Mouse (Mus musculus): Measurements from ENCODE around the gene Patl2.
"Not testable (repeated sequence)": the region's sequence is repeated elsewhere in the genome, so short reads cannot be mapped to it uniquely, and the experiment has no call there.

Gene Patl2

DNA sequence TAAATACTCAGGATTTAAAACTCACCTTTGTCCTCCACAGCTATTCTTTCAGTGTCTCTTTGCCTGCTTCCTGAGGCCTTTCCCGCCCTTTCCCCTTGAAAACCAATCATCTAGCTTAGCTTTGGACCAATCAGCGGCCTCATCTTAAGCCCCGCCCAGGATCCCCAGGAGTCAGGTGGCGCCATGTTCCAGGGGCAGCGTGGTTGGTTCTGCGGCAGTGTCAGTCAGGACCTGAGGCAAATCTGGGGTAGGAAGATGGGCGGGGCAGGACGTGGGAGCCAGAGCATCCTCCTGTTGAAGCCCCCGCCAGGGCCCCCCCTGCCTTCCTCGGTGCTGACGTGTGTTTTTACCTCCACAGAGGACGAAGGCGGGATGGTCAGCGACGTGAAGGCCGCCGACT, at the start of gene Patl2, which contains the start of gene Terb2:
Gene Patl2 (minus strand): TSS at position 84 of the 400 bp plus-strand sequence.
Gene Terb2 (plus strand): TSS at position 167 of the 400 bp plus-strand sequence.
- DNase-seq (ENCODE audit: low read depth, low spot score), result no peak

DNA sequence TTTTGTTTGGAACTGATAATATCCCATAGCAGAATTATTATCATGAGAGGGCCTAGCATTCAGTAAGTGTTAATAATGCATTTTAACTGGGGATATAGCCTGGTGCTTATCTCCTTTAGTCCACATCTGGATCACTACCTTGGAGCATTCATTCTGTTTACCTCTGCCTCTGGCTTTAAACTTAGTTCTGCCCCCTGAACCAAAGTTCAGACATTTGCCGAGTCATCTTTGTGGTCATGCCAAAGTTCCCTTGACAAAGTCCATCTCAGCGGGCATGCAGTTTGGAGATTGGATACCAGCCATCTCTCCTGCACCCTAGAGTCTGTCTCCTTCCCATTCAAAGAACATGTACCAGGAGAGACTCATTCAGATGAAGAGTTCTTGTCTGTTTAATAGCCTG, 49.4 kb upstream of the Patl2 start:
- DNase-seq (ENCODE audit: low read depth, low spot score), result peak; percentile 63

DNA sequence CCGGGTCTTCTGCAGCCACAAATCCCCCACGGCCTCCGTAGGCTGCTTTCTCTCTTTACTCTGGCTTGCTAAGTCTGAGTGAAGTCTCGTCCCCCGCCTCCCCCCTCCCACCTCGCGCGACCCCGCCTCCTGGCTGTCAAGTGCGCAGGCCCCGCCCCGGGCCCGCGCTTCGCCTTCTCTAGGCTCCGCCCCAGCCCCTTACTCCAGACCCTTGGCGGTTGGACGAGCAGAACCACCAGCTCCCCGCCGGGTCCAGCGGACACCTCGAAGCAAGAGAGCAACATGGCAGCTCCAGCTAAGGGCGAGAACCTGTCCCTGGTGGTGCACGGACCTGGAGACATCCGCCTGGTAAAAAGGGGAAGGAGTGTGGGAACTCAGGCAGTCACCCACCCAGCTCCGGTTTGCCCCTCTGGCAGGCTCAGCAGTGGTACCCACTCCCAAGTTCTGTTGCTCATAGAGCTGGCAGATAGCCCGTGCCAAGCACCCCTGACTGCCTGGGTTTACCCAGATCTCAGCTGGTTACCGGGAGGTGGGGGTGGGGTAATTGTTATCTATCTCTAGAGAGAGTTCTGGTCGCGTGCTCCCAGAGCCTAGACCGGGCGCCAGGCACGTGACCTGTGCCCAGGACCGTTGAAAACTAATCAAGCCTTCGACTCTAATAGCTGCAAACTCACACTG, 48.8 kb upstream of the Patl2 start, which contains the start of gene Sord:
Gene Sord (plus strand): TSS at position 139 of the 678 bp plus-strand sequence.
- peak; percentile 66 for DNase-seq (ENCODE audit: low read depth, low spot score)

DNA sequence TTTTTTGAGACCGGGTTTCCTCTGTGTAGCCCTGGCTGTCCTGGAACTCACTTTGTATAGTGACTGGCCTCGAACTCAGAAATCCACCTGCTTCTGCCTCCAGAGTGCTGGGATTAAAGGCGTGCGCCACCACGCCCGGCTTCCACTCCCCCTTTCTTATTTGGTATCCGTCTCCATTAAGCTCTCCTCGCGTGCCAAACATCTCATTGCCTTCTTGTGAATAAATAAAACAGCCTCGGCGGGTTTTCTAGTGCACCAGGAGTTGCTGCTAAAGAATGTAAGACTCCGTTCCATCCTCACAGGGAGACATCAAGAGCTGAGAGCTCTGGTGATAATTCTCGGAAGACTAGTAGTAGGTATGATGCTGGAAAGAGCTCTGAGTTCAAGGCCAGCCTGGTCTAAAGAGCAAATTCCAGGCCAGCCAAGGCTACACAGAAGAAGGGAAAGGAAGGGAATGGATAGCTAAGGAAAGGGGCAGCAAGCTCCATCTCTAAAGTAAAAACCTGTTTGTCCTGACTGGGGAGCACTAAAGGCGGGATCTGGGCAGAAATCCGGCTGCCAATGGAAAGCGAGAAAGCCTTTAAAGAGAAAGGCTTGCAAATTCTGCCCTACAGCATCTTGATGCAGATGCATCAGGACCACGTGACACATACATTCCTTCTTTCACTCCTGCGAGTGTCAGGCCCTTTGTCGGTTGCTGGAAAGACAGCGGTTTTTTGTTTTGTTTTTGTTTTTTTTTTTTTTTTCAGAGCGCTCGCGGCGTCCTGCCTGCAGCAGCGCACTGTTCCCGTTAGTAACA, 48.0 kb upstream of the Patl2 start:
- peak; percentile 71 for DNase-seq (ENCODE audit: low read depth, low spot score)

DNA sequence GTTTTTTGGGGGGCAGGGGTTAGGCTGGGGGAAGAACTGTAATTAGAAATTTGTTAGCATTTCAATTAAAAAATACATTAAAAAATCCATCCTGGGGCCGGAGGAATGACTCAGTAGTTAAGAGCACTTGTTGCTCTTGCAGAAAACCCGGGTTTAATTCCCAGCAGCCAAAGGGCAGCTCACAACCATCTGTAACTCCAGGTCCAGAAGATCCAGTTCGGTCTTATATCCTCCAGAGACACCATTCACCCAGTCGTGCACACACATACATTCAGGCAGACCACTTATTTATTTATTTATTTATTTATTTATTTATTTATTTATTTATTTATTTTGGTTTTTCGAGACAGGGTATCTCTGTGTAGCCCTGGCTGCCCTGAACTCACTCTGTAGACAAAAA, 47.4 kb upstream of the Patl2 start:
- peak; percentile 52 for DNase-seq (ENCODE audit: low read depth, low spot score)

- no peak for DNase-seq (ENCODE audit: low read depth, low spot score)
Observed at GRCm38 (mm10) chr2:122231616-122232015, 45.6 kb upstream of the Patl2 start.

DNA sequence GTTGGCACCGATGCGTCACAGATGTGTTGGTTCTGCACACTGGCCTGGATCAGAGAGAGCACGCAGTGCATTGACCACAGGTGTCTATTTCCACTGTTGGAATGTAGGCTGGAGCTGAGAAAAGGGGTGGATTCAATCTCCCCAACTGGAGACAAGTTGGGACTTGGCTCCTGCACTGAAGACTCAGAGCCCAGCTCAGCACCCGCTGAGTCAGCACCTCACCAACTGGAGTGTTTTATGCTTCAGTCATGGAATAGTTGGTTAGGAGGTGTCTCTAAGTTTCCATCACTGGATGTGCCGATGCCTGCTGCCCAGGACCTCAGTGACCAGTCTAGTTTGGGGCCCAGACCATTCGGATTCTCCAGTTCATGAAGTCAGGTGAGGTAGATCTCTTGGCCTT, 44.4 kb upstream of the Patl2 start:
- no peak for DNase-seq (ENCODE audit: low read depth, low spot score)

DNA sequence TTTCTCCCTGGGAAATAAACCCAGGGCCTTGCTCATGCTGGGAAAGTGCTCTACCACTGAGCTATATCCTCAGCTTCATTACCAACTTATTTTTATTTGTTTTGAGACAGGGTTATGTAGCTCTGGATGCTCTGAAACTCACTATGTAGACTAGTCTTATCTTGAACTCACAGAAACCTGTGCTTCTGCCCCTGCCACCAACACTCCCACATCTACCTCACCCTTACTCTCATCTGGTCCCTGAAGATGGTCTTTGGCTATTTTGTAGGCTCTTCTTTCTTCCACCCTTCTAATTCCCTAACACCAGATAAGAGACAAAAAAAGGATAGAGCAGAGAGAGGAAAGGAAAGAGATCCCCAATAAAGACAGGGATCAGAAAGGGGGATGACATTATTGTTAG, 37.7 kb upstream of the Patl2 start:
- DNase-seq (ENCODE audit: low read depth, low spot score), result no peak

DNA sequence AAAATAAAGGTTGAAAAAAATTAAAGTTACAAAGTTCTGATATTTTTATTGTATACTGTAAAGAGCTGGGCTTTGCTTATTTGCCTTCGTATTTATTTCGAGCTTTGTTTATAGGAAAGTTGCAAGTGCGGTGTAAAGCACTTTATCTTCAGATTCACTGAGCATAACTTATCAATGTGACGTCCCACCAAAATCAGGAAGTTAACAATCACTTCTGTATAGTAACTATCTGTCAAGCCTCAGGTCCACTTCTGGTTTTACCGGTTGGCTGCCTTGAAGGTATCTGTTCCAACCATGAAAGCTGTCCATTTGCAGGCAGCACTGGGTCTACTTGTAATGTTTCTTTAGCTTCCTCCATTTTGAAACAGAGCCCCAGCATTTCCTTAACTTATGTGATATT, 36.3 kb upstream of the Patl2 start:
- no peak for DNase-seq (ENCODE audit: low read depth, low spot score)

GRCm38 (mm10) chr2:122221798-122222197, 35.8 kb upstream of the Patl2 start:
- DNase-seq (ENCODE audit: low read depth, low spot score), result no peak

DNA sequence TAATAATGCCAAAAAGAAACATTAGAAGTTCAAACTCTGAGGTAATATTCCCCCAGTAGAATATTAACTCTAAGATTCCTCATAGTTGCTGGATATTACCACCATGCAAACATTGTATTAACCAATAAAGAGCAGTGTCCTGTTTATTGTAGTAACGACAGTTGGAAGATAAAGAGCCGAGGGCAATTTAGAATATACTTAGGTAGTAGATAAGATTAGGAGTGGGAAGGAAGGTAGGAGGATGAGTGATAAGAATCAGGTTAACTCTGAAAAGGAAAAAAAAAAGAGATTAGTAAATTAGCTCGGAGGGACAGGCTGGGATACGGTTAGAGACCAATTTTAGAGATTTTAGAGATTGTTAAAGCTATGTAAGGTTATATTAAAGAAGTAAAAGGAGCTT, 35.4 kb upstream of the Patl2 start:
- no peak for DNase-seq (ENCODE audit: low read depth, low spot score)

GRCm38 (mm10) chr2:122218234-122218633, 32.2 kb upstream of the Patl2 start:
- no peak for DNase-seq (ENCODE audit: low read depth, low spot score)

DNA sequence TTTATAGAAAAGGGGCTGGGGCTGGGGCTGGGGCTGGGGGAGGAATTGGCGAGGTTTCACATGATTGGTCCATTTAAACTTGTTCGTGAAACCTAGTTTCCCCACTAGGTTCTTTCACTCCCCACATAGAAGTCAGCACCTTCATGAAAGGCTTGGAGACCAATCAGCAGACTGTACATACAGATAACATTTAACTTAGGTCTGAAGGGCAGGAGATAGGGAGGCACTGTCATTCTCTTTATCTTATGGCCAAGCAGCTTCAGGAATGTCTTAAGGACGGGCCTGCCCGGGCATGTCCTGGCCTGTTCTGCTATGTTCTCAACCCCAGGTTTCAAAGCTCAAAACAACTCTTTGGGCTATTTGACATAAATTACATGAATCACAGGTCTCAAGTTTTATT, 31.1 kb upstream of the Patl2 start:
- DNase-seq (ENCODE audit: low read depth, low spot score), result not testable (repeated sequence)

DNA sequence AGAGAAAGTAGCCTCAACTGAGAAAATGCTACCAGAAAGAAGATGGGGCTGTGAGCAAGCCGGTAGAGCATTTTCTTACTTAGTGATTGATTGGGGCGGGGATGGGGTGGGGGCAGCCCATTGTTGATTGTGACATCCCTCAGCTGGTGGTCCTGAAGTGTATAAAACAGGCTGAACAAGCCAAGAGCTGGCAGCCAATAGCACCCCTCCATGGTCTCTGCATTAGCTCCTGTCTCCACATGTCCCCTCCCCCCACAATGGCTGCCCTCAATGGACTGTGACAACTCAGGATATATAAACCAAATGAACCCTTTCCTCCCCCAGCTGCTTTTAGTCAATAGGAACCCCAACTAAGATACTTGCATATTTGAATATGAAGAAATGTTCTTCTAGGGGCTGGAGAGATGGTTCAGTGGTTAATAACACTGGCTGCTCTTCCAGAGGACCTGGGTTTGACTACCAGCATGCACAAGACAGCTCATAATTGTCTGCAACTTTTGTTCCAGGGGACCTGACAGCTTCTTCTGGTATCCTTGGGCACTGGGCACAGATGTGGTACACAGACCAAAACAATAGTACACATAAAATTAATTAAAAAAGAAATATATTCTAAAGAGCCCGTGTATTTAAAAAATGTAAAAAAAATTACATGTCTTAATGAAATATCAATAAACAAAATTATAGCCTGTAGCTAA, 24.7 kb upstream of the Patl2 start:
- no peak for DNase-seq (ENCODE audit: low read depth, low spot score)

DNA sequence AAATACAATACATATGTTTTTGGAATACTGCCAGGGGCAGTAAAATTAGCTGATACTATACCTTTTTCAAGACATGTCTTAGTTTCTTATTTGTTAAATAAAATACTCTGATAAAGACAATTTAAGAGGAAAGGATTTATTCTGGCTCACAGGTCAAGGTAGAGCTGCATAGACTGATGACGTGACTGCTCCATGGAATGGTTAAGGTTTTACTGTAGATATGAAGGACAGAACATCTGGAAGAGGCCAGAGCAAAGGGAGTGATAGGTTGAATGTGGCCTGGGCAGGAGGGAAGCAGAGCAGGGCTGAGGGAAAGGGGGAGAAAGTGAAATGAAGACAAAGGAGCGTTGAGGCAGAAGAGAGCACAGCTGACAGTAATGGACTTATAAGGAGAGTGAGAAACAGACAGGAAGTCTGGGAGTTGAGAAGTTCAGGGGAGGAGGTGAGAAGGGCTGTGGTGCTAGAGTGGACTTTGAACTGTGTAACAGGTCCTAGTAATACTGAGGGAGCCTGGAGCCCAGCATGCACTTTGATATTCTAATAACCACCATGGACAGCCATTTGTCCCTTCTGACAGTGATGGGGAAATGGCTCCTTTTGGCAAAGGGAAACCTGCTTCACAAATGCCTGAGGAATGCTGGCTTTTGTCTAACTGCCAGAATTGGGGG, 20.6 kb upstream of the Patl2 start:
- DNase-seq (ENCODE audit: low read depth, low spot score), result no peak

DNA sequence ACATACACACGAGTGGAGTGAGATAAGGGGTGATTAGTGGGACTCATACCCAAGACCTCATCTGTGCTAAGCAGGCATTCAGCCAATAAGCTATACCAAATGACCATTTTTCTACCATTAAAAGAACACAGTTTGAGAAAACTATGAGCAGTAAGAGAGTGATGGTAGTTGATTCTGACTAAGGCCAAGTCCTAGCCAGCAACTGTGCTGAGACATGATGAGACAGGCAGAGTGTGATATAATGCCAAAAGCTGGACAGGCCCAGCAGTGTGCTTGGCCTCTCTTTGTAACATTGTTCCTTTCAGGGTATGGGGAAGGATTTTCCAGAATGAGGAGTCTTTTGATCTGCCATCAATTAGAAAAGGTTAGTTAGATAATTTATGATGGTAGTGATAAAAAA, 15.5 kb upstream of the Patl2 start:
- no peak for DNase-seq (ENCODE audit: low read depth, low spot score)

DNA sequence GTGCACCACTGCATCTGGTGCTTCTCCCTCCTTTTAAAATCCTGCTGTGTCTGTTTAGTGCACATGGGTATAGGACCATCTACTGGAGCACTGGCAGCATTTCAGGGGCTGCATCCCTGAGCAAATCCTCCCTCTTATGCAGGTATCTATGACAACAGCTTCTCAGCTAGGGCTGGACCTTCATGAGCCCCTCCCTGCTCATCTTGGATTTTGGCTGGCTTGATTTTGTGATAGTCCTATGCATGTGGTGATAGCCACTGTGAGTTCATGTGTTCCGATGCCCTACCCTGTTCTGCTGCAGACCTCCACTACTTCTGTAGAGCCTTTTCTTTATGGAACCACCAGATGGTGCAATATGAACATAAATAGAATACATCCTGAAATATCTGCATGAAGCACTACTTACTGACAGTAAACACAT, 8.5 kb upstream of the Patl2 start:
- DNase-seq (ENCODE audit: low read depth, low spot score), result peak; percentile 81

GRCm38 (mm10) chr2:122191849-122192248, 5.9 kb upstream of the Patl2 start:
- no peak for DNase-seq (ENCODE audit: low read depth, low spot score)

DNA sequence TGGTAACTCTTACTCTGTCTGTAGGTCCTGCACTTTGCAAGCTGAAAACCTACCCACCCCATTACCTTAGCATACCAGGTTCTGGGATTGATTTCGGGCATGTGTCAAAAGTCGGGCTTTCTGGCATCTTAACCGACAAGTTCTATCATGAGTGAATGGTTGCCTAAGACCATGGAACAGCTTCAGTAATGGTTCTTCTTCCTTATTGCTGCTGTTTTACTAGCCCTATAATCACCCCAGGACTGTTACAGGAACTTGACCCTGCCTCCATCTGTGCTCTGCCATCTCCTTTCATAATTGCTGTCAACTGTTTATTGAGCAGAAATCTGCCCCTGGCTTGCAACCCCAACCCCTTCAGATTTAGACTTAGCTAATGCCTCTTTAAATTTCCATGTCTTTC, 762 bp upstream of the Patl2 start:
- DNase-seq (ENCODE audit: low read depth, low spot score), result no peak

DNA sequence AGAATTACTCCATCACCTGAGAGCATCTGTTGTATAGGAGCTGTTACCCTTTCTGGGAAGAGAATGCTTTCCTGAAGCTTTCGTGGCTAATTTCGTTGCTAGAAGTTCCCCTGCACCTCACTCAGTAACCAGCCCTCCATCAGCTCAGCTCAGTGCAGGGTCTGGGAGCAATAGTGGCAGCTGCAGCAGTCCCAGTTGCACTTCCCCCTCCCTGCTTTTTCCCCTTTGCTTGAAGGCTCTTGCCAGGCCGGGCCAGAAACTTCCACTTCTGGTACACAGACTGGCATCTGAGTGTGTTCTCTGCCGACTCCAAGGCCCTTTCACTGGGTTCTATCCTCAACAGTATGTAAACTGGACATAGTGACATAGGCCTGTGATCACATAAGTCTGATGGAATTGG, 903 bp downstream of the Patl2 start:
- no peak for DNase-seq (ENCODE audit: low read depth, low spot score)

DNA sequence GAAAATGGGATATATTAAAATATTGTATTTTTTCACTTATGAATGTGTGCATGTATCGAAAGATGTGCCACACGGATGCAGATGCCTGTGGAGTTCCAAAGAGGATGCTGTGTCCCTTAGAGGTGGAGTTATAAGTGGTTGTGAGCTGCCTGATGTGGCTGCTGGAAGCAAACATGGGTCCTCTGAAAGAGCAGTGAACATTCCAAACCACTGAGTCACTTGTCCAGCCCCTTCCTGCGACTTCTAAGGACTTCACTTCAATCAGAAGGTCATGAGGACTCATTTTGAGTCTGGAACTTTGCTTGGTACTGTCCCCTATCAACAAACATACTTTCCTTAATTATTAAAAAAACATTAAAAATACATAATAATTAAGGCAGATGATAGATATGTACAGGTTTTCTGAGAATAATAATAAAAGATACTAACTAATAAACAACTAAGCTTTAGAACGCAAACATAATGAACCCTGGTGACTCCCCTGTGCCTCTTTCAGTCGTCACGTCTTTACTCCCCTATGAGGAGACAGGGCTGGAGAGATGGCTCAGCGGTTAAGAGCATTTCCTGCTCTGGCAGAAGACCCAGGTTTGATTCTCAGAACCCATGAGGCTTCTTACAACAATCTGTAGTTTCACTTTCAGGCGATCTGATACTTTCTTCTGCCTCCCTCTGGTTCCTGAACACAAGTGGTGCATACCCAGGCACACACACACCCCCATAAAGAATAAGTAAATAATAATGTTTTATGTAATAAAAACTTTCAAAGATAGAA, 5.8 kb downstream of the Patl2 start:
- DNase-seq (ENCODE audit: low read depth, low spot score), result peak; percentile 79

Data from 3T3-L1 (cell line).